Comparison of ENCODE assay signal across 22 mouse cellular contexts in the genomic region with DNA sequence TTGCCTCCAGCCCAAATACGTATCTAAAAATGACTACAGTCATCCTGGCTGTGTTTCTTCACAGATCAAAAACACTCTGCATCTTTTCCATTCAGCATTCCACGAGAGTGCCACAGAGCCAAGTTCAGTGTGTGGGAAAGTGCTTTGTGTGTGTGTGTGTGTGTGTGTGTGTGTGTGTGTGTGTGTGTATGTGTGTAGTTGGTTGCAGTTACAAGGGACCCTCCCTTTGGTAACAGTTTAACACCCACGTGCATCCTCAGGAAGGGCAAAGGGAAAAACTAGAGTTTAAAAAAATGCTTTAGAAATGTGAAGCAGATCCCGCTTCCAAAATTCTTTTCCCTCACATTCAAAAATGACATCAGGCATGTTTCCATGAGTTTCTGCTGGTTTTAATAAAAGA.
DNase-seq lines count a peak whose midpoint lies in the region; TF ChIP-seq lines count a peak whose summit lies in the region.
"Had no signal": no experiment of that assay in that cellular context is flagged by ENCODE, and none has a peak within 500 bp of the region (broad histone marks: within the 10 kb centered on the region; RNA-seq: fewer than 3 reads in every experiment).

No protein-coding gene starts in this region.

- WGBS in hindbrain, embryonic 10.5 days, result 90% methylated on average over 4 of the region's 4 CpGs

- H3K4me1 ChIP-seq in embryonic fibroblast, embryonic 13.5 days (ENCODE audit: control insufficient read depth, insufficient read depth, low read length), result no peaks in the 10 kb centered on the region
- no peaks in the 10 kb centered on the region for H3K4me1 ChIP-seq in hindbrain, embryonic 10.5 days (replicated peaks)
- H3K4me1 ChIP-seq: forebrain, embryonic 12.5 days; intestine, embryonic 15.5 days; limb, embryonic 13.5 days; liver, embryonic 15.5 days; megakaryocyte, embryonic 14.5 days; midbrain, embryonic 13.5 days had no signal

- intact Hi-C loops in heart, postnatal 14 days (cut with DNase I), result no loop called here
- intact Hi-C loops in gastrocnemius, postnatal 14 days (cut with DNase I; ENCODE audit: low total_unique reads), result no loop called here

- H3K36me3 ChIP-seq in hindbrain, embryonic 10.5 days, result no peaks in the 10 kb centered on the region
- H3K36me3 ChIP-seq: forebrain, embryonic 12.5 days; intestine, embryonic 15.5 days; limb, embryonic 13.5 days; liver, embryonic 15.5 days; midbrain, embryonic 13.5 days had no signal

- no peak for TF ChIP-seq CTCF in embryonic fibroblast, embryonic 13.5 days (IDR thresholded peaks at IDR 0.05; ENCODE audit: borderline replicate concordance, insufficient read depth, low read length)

- H3K9me3 ChIP-seq in hindbrain, embryonic 10.5 days, result no peaks in the 10 kb centered on the region
- H3K9me3 ChIP-seq: forebrain, embryonic 12.5 days; intestine, embryonic 15.5 days; limb, embryonic 13.5 days; liver, embryonic 15.5 days; midbrain, embryonic 13.5 days had no signal

- DNase-seq in heart, postnatal 4 days, result peak; percentile 27
- no peak for DNase-seq in heart, postnatal 14 days
- DNase-seq in gastrocnemius, postnatal 14 days, result peak; percentile 14
- DNase-seq in lung, postnatal 36 days, result peak; percentile 14
- DNase-seq in hindbrain, embryonic 10.5 days (ENCODE audit: low spot score), result no peak
- no peak for DNase-seq in kidney, postnatal 25 days
- DNase-seq: adrenal gland, postnatal 14 days; cerebellum, adult 8-10 months; cerebellum, postnatal 36 days; embryo, embryonic 11 days; heart, postnatal 36 days; kidney, adult 8-10 months; kidney, postnatal 36 days; layer of hippocampus, postnatal 36 days; spleen, adult 18-20 months had no signal

- no peak overlapping the region for H3K4me3 ChIP-seq in embryonic fibroblast, embryonic 13.5 days (ENCODE audit: insufficient read depth, low read length)
- H3K4me3 ChIP-seq in hindbrain, embryonic 10.5 days, result no peak overlapping the region
- H3K4me3 ChIP-seq: forebrain, embryonic 12.5 days; intestine, embryonic 15.5 days; limb, embryonic 13.5 days; liver, embryonic 15.5 days; megakaryocyte, embryonic 14.5 days; midbrain, embryonic 13.5 days had no signal

- H3K27me3 ChIP-seq in hindbrain, embryonic 10.5 days (ENCODE audit: insufficient read depth, poor library complexity, severe bottlenecking), result no peaks in the 10 kb centered on the region
- H3K27me3 ChIP-seq: forebrain, embryonic 12.5 days; intestine, embryonic 15.5 days; limb, embryonic 13.5 days; liver, embryonic 15.5 days; megakaryocyte, embryonic 14.5 days; midbrain, embryonic 13.5 days had no signal

- TF ChIP-seq POLR2A in embryonic fibroblast, embryonic 13.5 days (IDR thresholded peaks at IDR 0.05; ENCODE audit: low read depth, low read length), result peak; percentile 24; the same call in 1 of the 2 replicates

- H3K27ac ChIP-seq in embryonic fibroblast, embryonic 13.5 days (ENCODE audit: insufficient read depth, low read length), result peak overlapping the region; percentile 42; the same call in 1 of the 2 replicates
- no peak overlapping the region for H3K27ac ChIP-seq in hindbrain, embryonic 10.5 days
- H3K27ac ChIP-seq: forebrain, embryonic 12.5 days; intestine, embryonic 15.5 days; limb, embryonic 13.5 days; liver, embryonic 15.5 days; midbrain, embryonic 13.5 days had no signal

Comparison
In these comparisons a context has a peak if more than half of its experiments do, and no peak if none do; other contexts are left out.
1. DNase-seq: peak in heart, postnatal 4 days (single experiment), gastrocnemius, postnatal 14 days (single experiment) and lung, postnatal 36 days (single experiment); none in heart, postnatal 14 days (0 of 2), hindbrain, embryonic 10.5 days (single experiment) and kidney, postnatal 25 days (0 of 2).